Mouse (Mus musculus) MEL (cell line): Measurements from ENCODE around the gene Dglucy.

ENCODE experiments used
- CTCF ChIP-seq, 3 experiments: IDR thresholded peaks in 2 of 3; conservative IDR thresholded peaks in 1 of 3; 2 replicates each; pipeline ENCODE4 v1.5.1; 2011 to 2012; ENCODE audit warnings: low read length in 3 of 3, low read depth in 2 of 3, mild to moderate bottlenecking in 2 of 3, improper control_type of control experiment in 1 of 3, inconsistent platforms in 1 of 3, mixed read lengths in 1 of 3, moderate library complexity in 1 of 3; ENCODE audit not compliant: control insufficient read depth in 1 of 3, insufficient read depth in 1 of 3, poor library complexity in 1 of 3, severe bottlenecking in 1 of 3
- EP300 ChIP-seq, 2 experiments: IDR thresholded peaks; 2 replicates each; pipeline ENCODE4 v1.6.1; 2011; ENCODE audit warnings: improper control_type of control experiment in 2 of 2, low read length in 2 of 2, low read depth in 1 of 2, mild to moderate bottlenecking in 1 of 2
- USF1 ChIP-seq: IDR thresholded peaks from 2 replicates; pipeline ENCODE4 v1.6.1; 2014; ENCODE audit warnings: low read depth, mild to moderate bottlenecking, inconsistent platforms, low read length, improper control_type of control experiment, moderate library complexity

DNA sequence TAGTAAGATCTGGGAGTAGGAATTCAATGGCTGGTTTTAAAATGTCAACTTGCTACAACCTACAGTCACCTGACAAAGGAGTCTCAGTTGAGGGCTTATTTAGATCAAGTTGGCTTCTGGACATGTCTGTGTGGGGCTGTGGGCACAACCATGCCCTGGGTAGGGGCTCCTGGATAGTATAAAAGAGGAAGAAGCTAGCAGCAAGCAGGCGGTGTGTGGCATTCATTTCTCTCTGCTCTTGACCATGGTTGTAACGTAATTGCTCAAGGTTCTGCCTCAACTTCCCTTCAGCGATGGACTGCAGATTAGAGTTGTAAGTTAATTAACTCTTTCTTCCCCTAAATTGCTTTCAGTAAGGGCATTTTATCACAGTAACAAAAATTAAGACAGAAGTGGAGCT lies 73.5 kb downstream of the Dglucy start:
- no peak for TF ChIP-seq EP300 (IDR thresholded peaks at IDR 0.05; ENCODE audit: low read depth in 1 of 2, low read length in 2 of 2)
- no peak for TF ChIP-seq CTCF (IDR thresholded peaks at IDR 0.05 in 2 of 3, conservative IDR thresholded peaks at IDR 0.05 in 1 of 3; ENCODE audit: control insufficient read depth in 1 of 3, insufficient read depth in 1 of 3, low read depth in 2 of 3, low read length in 3 of 3, poor library complexity in 1 of 3, severe bottlenecking in 1 of 3)
- TF ChIP-seq USF1 = no peak
